Mouse (Mus musculus) cerebellum, adult 2 months (tissue): ENCODE results near the gene Erp29. TPM values are rescaled to one million over a fixed set of nuclear protein-coding genes. Genes with fewer than 3 reads are reported as not detected.
A peak's percentile ranks its signal among the peaks of the same experiment; 100 is the strongest.

Experiments used
- DNase-seq, 2 experiments: peaks; one replicate each; pipeline ENCODE4 v3.0.0; 2021
- H3K27ac ChIP-seq: fragments of 200-500 bp; 2 replicates; pipeline ENCODE4 v1.5.1; 2012; ENCODE audit warnings: low read length, control low read depth, inconsistent platforms; ENCODE audit not compliant: insufficient read depth
- H3K27me3 ChIP-seq: fragments of 200-500 bp; 2 replicates; pipeline ENCODE4 v1.6.1; 2012; ENCODE audit warnings: inconsistent platforms, mild to moderate bottlenecking, low read length, moderate library complexity; ENCODE audit not compliant: control insufficient read depth, insufficient read depth
- H3K4me1 ChIP-seq: fragments of 200-500 bp; 2 replicates; pipeline ENCODE4 v1.6.1; 2011; ENCODE audit warnings: low read length; ENCODE audit not compliant: control insufficient read depth, insufficient read depth
- H3K4me3 ChIP-seq: fragments of 200-500 bp; replicated peaks from 2 replicates; pipeline ENCODE3; 2011; ENCODE audit warnings: mild to moderate bottlenecking, low read depth, low read length, control low read depth; ENCODE audit not compliant: insufficient read depth
- CTCF ChIP-seq: fragments of 200-500 bp; IDR thresholded peaks from 2 replicates; pipeline ENCODE4 v1.5.1; 2011; ENCODE audit warnings: low read depth, mild to moderate bottlenecking, control low read depth, low read length, moderate library complexity, borderline replicate concordance; ENCODE audit not compliant: insufficient read depth
- POLR2A ChIP-seq: fragments of 200-500 bp; IDR thresholded peaks from 2 replicates; pipeline ENCODE4 v1.6.1; 2011; ENCODE audit warnings: low read length, control low read depth, borderline replicate concordance; ENCODE audit not compliant: insufficient read depth
- WGBS: fragments of 180-500 bp; shearing (Covaris S2); methylation state at CpG from one replicate; pipeline ENCODE4 v1.1.7; 2018; 5-methylcytosine and 5-hydroxymethylcytosine counted together
- polyA plus RNA-seq: library from polyadenylated mRNA; depleted of rRNA; stranded (reverse); fragments of >200 nt; gene quantifications from 2 replicates; pipeline ENCODE4 v1.2.3, GENCODE M21; 2012

Gene Erp29
- polyA plus RNA-seq, 1 experiment = 145 TPM

- Histone ChIP-seq H3K27me3 (no peaks in the 10 kb centered on the region), H3K27ac (no peak overlapping the region), H3K4me1 (no peaks in the 10 kb centered on the region), H3K4me3 (no peak overlapping the region)
- WGBS = 96% methylated on average over 3 of the region's 3 CpGs
- no peak for DNase-seq
- TF ChIP-seq POLR2A (no peak), CTCF (peak; percentile 18; the same call in 1 of the 2 replicates)
These were observed 8.8 kb downstream of the Erp29 start for GRCm38 (mm10) chr5:121443548-121443947.

DNA sequence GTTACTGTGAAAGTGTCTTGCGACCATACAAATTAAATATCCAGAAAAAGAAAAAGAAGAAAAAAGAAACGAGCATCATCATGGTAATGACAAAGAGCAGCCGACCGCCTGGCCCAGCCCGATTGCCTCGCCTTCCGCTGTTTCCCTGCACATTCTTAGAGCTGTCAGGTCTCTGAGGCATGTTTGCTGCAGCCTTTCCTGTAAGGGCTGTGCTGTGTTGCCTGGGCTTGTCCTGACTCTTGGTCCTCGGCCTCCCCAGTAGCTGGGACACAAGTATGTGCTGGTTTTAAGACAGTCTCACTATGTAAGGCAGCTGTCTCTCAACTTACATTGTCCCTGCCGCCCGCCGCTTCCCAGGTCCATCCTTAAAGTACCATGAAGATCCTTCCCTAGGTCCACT, 13.6 kb downstream of the Erp29 start:
- no peak overlapping the region for H3K27ac ChIP-seq
- 91% methylated on average over 11 of the region's 11 CpGs for WGBS
- H3K4me3 ChIP-seq = no peak overlapping the region
- no peak for TF ChIP-seq POLR2A
- TF ChIP-seq CTCF = no peak
- no peak for DNase-seq
- no peaks in the 10 kb centered on the region for H3K27me3 ChIP-seq
- no peaks in the 10 kb centered on the region; the same call in 1 of the 2 replicates for H3K4me1 ChIP-seq

DNA sequence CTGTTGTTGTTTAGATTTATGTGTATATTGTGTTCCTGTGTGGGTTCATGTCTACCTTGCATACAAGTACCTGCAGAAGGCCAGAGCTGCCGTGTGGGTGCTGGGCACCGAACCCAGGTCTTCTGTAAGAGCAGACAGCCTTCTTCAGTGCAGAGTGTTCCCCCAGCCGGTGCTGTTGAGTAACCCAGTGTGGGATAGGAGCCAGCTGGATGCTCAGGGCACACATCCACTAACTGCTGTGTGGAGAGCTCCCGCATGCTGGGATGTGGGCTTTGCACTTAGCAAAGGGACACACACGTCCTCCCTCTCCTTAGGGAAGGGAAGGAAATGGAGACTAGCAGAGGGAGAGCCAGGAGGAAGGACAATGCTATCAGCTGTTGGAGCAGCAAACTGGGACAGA, 14.2 kb downstream of the Erp29 start:
- no peak overlapping the region for H3K4me3 ChIP-seq
- H3K4me1 ChIP-seq = no peaks in the 10 kb centered on the region; the same call in 1 of the 2 replicates
- no peaks in the 10 kb centered on the region for H3K27me3 ChIP-seq
- no peak for TF ChIP-seq POLR2A
- no peak for TF ChIP-seq CTCF
- H3K27ac ChIP-seq = no peak overlapping the region
- DNase-seq = no peak
- WGBS = 50% methylated on average over 5 of the region's 5 CpGs

DNA sequence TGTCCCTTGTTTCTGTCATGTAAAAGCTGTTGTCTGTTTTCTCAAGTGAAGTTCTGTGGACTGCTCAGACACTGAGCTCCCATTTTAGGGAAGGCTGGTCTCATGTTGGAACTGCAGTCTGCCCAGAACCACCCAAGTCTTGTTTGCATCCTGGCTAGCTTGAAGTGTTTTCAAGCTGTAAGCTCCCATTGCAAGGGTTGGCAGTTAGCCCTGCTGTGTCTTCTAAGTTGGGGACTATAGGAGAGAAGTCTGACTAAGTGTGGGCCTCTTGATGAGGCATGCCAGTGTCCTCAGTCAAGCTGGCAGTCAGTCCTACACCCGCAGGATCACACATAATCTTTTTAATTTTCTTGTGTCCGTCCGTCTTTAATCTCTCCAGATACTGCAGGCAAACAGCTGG, 23.4 kb downstream of the Erp29 start:
- Histone ChIP-seq H3K27ac (no peak overlapping the region), H3K4me1 (peaks cover 2% of the 10 kb centered on the region; the same call in 1 of the 2 replicates), H3K4me3 (no peak overlapping the region), H3K27me3 (no peaks in the 10 kb centered on the region)
- no peak for DNase-seq
- TF ChIP-seq CTCF (no peak), POLR2A (no peak)
- WGBS = 82% methylated on average over 3 of the region's 3 CpGs

DNA sequence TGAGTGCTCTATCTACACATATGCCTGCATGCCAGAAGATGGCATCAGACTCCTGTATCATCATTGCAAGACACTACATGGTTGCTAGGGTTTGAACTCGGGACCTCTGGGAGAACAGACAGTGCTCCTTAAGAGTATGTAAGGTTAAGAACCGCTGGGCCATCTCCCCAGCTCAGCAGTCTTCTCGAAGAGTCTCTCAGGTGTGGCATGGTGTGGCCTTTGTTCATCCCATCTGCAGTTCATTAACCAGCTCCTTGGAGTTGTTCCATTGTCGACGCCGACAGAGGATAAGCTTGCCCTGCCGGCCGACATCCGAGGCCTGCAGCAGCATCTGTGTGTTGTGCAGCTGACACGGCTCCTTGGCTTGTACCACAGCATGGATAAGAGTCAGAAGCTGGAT, 29.0 kb downstream of the Erp29 start:
- no peak for DNase-seq
- H3K4me3 ChIP-seq = no peak overlapping the region
- H3K4me1 ChIP-seq = no peaks in the 10 kb centered on the region
- TF ChIP-seq CTCF = no peak
- TF ChIP-seq POLR2A = no peak
- 90% methylated on average over 10 of the region's 10 CpGs for WGBS
- H3K27ac ChIP-seq = no peak overlapping the region
- no peaks in the 10 kb centered on the region for H3K27me3 ChIP-seq

DNA sequence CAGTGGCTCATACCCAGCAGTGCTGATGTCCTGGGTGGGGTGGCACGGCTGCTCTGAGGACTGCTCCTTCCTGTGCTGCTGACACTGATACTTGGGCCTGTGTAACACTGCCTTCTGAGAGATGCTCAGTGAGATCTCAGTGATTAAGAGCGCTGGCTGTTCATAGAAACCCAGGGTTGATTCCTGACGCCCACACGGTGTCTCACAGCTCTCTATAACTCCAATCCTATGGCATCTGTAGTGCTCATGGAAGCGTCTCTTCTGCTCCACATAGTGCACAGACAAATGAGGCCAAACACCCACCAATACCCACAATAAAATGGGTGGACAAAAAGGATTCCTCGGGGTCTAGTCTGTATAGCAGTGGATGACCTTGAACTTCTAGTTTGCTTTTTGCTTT, 29.5 kb downstream of the Erp29 start:
- H3K27me3 ChIP-seq = no peaks in the 10 kb centered on the region
- 93% methylated on average over 6 of the region's 6 CpGs for WGBS
- no peak overlapping the region for H3K27ac ChIP-seq
- H3K4me3 ChIP-seq = no peak overlapping the region
- H3K4me1 ChIP-seq = no peaks in the 10 kb centered on the region
- TF ChIP-seq CTCF (no peak), POLR2A (no peak)
- no peak for DNase-seq

- no peak overlapping the region for H3K4me3 ChIP-seq
- no peaks in the 10 kb centered on the region for H3K27me3 ChIP-seq
- no peak for DNase-seq
- no peak for TF ChIP-seq POLR2A
- TF ChIP-seq CTCF = no peak
- WGBS = 89% methylated on average over 9 of the region's 9 CpGs
- H3K27ac ChIP-seq = no peak overlapping the region
- H3K4me1 ChIP-seq = no peaks in the 10 kb centered on the region
These were observed 31.6 kb downstream of the Erp29 start for GRCm38 (mm10) chr5:121420721-121421120.

DNA sequence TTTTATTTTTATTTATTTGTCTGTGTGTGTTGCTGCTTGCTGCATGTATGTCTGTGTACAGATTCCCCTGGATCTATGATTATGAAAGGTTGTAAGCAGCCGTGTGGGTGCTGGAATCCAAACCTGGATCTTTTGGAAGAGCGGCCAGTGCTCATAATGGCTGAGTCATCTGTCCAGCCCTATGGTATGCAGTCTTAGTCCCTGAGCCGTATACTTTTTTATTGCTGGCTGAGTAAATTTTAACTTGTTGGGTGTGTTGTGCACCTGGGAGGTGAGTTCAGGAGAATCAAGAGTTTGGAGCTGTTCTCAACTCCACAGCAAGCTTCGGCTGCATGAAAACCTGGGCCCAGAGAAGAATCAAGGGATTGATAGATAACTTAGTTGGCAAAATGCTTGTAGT, 41.3 kb downstream of the Erp29 start:
- 0 out of 2 replicates have a peak, but pooled peaks cover 4% of the 10 kb centered on the region for H3K4me1 ChIP-seq
- TF ChIP-seq CTCF = no peak
- TF ChIP-seq POLR2A = no peak
- no peak overlapping the region for H3K4me3 ChIP-seq
- no peak overlapping the region for H3K27ac ChIP-seq
- no peaks in the 10 kb centered on the region for H3K27me3 ChIP-seq
- DNase-seq = no peak
- WGBS = 96% methylated on average over 4 of the region's 4 CpGs
